Mouse (Mus musculus): ENCODE measurements around the gene 9930111J21Rik2.
"Not testable (repeated sequence)": the region's sequence is repeated elsewhere in the genome, so short reads cannot be mapped to it uniquely, and the experiment has no call there.

Gene 9930111J21Rik2

GRCm38 (mm10) chr11:49051093-49051891 lies at the start of gene 9930111J21Rik2:
TSS of gene 9930111J21Rik2 (minus strand) at chr11:49051242.
- not testable (repeated sequence) for DNase-seq (ENCODE audit: low spot score in 2 of 2)

- DNase-seq (ENCODE audit: low spot score in 2 of 2), result no peak
These were observed 49.4 kb upstream of the 9930111J21Rik2 start for GRCm38 (mm10) chr11:49100409-49100808.

- DNase-seq (ENCODE audit: low spot score in 2 of 2), result no peak
These were observed 44.3 kb upstream of the 9930111J21Rik2 start for GRCm38 (mm10) chr11:49095367-49095766.

- no peak for DNase-seq (ENCODE audit: low spot score in 2 of 2)
These were observed 43.0 kb upstream of the 9930111J21Rik2 start for GRCm38 (mm10) chr11:49093861-49094660.

GRCm38 (mm10) chr11:49092786-49093185 lies 41.7 kb upstream of the 9930111J21Rik2 start:
- no peak for DNase-seq (ENCODE audit: low spot score in 2 of 2)

- no peak for DNase-seq (ENCODE audit: low spot score in 2 of 2)
These were observed 41.1 kb upstream of the 9930111J21Rik2 start for GRCm38 (mm10) chr11:49092053-49092586.

GRCm38 (mm10) chr11:49091171-49091570 lies 40.1 kb upstream of the 9930111J21Rik2 start:
- no peak for DNase-seq (ENCODE audit: low spot score in 2 of 2)

- DNase-seq (ENCODE audit: low spot score in 2 of 2), result no peak
These were observed 39.5 kb upstream of the 9930111J21Rik2 start for GRCm38 (mm10) chr11:49090551-49090950.

GRCm38 (mm10) chr11:49089735-49090507 lies 38.9 kb upstream of the 9930111J21Rik2 start:
- no peak for DNase-seq (ENCODE audit: low spot score in 2 of 2)

- DNase-seq (ENCODE audit: low spot score in 2 of 2), result no peak
These were observed 38.1 kb upstream of the 9930111J21Rik2 start for GRCm38 (mm10) chr11:49088990-49089652.

GRCm38 (mm10) chr11:49087830-49088616 lies 37.0 kb upstream of the 9930111J21Rik2 start:
- DNase-seq (ENCODE audit: low spot score in 2 of 2), result no peak

GRCm38 (mm10) chr11:49086858-49087361 lies 35.9 kb upstream of the 9930111J21Rik2 start:
- DNase-seq (ENCODE audit: low spot score in 2 of 2), result no peak

GRCm38 (mm10) chr11:49084875-49085274 lies 33.8 kb upstream of the 9930111J21Rik2 start:
- DNase-seq (ENCODE audit: low spot score in 2 of 2), result no peak

GRCm38 (mm10) chr11:49084385-49084784 lies 33.3 kb upstream of the 9930111J21Rik2 start:
- no peak for DNase-seq (ENCODE audit: low spot score in 2 of 2)

GRCm38 (mm10) chr11:49083808-49084207 lies 32.8 kb upstream of the 9930111J21Rik2 start:
- DNase-seq (ENCODE audit: low spot score in 2 of 2), result no peak

- no peak for DNase-seq (ENCODE audit: low spot score in 2 of 2)
These were observed 32.1 kb upstream of the 9930111J21Rik2 start for GRCm38 (mm10) chr11:49083146-49083545.

GRCm38 (mm10) chr11:49081886-49082285 lies 30.8 kb upstream of the 9930111J21Rik2 start:
- DNase-seq (ENCODE audit: low spot score in 2 of 2), result no peak

GRCm38 (mm10) chr11:49081356-49081755 lies 30.3 kb upstream of the 9930111J21Rik2 start:
- no peak for DNase-seq (ENCODE audit: low spot score in 2 of 2)

- no peak for DNase-seq (ENCODE audit: low spot score in 2 of 2)
These were observed 29.6 kb upstream of the 9930111J21Rik2 start for GRCm38 (mm10) chr11:49080636-49081035.

GRCm38 (mm10) chr11:49078719-49079118 lies 27.7 kb upstream of the 9930111J21Rik2 start:
- DNase-seq (ENCODE audit: low spot score in 2 of 2), result no peak

Data from heart, adult 9 months (tissue).